In genomic region chr11:53780262-53780661, GRCm38 (mm10) we compare ENCODE assay signal across 18 mouse cellular contexts. TPM values are rescaled to one million over a fixed set of nuclear protein-coding genes. Genes with fewer than 3 reads are reported as not detected.
"Had no signal": no experiment of that assay in that cellular context is flagged by ENCODE, and none has a peak within 500 bp of the region (broad histone marks: within the 10 kb centered on the region; RNA-seq: fewer than 3 reads in every experiment).

No protein-coding gene starts in this region.

- H3K4me2 ChIP-seq: limb, embryonic 13.5 days; lung, embryonic 14.5 days; midbrain, embryonic 15.5 days had no signal

- H3K9ac ChIP-seq: limb, embryonic 13.5 days; liver, embryonic 14.5 days; lung, embryonic 14.5 days; midbrain, embryonic 15.5 days had no signal

- H3K36me3 ChIP-seq: midbrain, embryonic 10.5 days; midbrain, embryonic 15.5 days had no signal

- H3K4me3 ChIP-seq: layer of hippocampus, adult 2 months; limb, embryonic 13.5 days; midbrain, embryonic 10.5 days; midbrain, embryonic 15.5 days had no signal

- ATAC-seq: midbrain, embryonic 15.5 days had no signal

- H3K27me3 ChIP-seq: limb, embryonic 13.5 days; midbrain, embryonic 15.5 days had no signal

- H3K4me1 ChIP-seq: limb, embryonic 13.5 days; midbrain, embryonic 15.5 days had no signal

- H3K27ac ChIP-seq: kidney, postnatal 0 days; layer of hippocampus, adult 2 months; limb, embryonic 13.5 days; liver, embryonic 14.5 days; midbrain, embryonic 10.5 days; midbrain, embryonic 15.5 days had no signal

- H3K9me3 ChIP-seq: limb, embryonic 13.5 days; midbrain, embryonic 10.5 days; midbrain, embryonic 15.5 days had no signal

- DNase-seq: kidney, adult 9 months; kidney, postnatal 4 days; lung, embryonic 14.5 days; lung, postnatal 10 days; lung, postnatal 4 days; thymus, postnatal 4 days had no signal

RNA-seq across cellular contexts. Expression of gene Gm17334, which starts 7.3 kb away (rescaled TPM):
- total RNA-seq: layer of hippocampus, postnatal 10 days; megakaryocyte, adult 5-6 weeks had no signal
- polyA plus RNA-seq: liver, embryonic 14.5 days; midbrain, embryonic 10.5 days; midbrain, embryonic 15.5 days; neural tube, embryonic 14.5 days; stomach, embryonic 16.5 days had no signal

RNA-seq across cellular contexts. Expression of gene Il5, which starts 59.7 kb away (rescaled TPM):
- total RNA-seq: layer of hippocampus, adult 2 months; layer of hippocampus, postnatal 10 days; left cerebral cortex, postnatal 36 days; megakaryocyte, adult 5-6 weeks had no signal
- polyA plus RNA-seq: intestine, embryonic 14.5 days; kidney, postnatal 0 days; limb, embryonic 13.5 days; liver, embryonic 14.5 days; lung, embryonic 14.5 days; midbrain, embryonic 10.5 days; midbrain, embryonic 15.5 days; neural tube, embryonic 14.5 days; stomach, embryonic 16.5 days had no signal
